Mouse (Mus musculus) stomach, adult 2 months (tissue): ENCODE results near the gene Clptm1. TPM values are rescaled to one million over a fixed set of nuclear protein-coding genes. Genes with fewer than 3 reads are reported as not detected.

ENCODE experiments used
- polyA plus RNA-seq: library from polyadenylated mRNA; depleted of rRNA; stranded (reverse); fragments of >200 nt; gene quantifications from 2 replicates; pipeline ENCODE4 v1.2.3, GENCODE M21; 2012; rRNA removed

Gene Clptm1
- 55.4 and 69.0 TPM in 2 replicates for polyA plus RNA-seq

DNA sequence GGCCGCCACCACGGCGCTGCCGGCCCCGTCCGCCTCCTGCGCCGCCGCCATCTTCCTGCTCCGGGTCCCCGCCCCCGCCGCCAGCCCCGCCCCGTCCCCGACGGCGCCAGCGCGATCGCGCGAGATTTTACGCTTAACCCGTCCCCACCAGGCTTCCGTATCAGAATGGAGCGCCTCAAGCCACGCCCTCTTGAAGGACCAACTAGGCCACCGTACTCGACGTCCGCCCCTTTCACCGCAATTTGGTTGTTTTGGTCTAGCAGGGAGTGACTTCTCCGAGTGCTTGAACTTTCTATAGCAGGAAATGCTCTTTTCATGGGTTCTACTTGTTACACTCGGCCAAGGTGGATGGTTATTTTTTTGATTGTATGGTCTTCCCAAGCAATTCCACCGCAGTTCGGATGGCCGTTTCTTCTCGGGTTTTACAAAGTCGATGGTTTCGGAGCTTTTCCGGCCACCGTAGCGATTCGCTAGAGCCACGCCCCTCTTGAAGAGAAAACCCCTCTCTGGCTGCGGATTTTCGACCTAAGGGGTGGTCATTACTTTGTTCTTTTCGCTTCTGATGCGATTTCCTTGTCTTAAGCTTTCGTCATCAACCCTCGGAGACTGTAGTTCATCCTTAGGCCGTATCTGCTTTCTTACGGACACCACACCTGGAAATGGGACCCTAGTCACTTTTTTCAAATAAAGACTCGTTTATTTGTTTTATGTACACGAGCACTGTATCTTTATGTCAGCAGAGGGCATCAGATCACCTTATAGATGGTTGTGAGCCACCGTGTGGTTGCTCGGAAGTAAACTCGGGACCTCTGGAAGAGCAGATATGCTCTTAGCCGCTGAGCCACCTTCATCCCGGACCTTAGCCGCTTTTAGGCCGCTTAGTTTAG is at the start of gene Clptm1:
Gene Clptm1 (minus strand): TSS at position 79 of the 887 bp plus-strand sequence.

DNA sequence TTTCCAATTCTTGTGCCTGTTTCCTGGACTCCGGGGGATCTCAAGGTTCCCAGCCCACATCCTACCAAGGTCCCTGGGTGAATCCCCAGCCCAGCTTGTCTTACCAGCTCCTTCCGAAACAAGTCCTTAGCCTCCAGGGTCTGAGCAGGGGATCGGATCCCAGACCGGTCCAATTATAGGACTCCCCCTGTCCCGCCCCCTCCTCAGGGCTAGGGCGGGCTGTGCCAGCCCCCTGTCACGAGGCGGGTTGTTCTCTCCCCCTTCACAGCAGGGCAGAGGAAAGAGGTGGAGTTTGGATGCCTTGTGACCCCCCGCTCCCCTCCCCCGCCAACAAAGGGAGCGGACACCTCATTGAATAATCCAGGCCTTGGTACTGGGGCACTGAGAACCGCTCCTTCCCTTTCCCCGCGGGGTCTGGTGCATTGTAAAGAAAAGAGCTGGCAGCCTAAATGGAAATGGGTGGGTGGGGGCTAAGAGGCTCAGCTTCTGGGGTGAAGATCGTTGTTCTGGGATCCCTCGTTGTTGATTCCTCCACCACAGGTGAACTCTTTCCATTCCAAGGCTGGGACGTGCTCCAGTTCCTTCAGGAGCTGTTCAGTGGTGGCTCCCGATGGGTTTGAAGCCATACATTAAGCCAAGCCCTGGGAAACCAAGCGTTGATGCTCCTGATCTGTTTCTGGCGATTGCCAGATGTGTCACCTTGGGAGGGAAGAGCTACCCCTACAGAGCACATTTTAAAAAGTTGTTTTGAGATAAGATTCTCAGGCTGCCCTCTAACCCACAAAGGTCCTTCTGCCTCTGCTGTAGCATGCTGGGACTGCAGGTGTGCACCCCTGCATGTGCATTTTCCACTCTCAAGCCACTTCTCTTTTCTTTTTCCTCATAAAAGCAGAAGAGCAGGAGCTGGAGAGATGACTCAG is 34.3 kb upstream of the Clptm1 start, which contains the start of gene Apoe:
Gene Apoe (minus strand): TSS at position 282 of the 920 bp plus-strand sequence.

DNA sequence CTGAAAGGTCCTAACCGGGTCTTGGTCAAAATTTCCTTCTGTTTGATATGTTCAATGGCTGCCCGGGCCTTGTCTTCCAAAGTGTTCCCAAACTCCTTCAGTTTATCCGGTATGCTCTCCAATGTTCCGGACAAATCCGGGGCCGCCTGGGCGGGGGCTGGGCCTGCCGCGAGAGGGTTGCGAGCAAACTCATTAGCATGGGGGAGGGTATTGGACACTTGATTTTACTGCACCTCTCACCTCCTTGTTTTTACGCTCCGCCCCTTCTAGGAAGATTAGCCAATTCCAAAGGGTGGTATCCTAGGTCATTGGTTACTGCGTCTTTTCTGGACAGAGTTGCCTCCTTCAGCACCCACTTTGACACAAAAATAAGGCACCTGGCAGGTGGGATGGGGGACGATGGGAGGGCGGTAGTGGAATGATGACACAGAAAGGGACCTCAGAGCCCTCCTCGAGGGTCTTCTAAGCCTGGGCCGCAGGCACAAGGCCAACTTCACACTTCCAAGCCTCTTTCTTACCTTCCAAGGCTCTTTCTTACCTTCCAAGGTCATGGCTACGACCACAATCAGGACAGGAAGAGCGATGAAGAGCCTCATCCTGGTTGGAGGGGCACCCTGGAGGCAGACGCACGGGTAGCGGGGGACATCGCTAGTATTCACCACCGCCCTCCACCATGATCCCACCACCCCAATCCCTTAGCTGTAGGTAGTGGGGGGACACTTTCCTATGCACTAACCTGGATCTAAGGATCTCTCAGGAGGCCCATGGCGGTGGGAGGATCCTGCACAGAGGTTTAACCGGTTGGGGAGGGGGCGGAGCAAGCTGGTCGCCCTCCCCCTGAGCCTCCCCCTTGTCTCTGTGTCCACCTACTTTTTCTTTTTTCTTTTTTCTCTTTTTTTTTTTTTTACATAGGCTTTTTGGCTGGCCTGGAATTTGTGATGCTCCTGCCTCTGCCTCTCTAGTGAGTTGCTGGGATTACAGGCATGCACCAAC is 27.3 kb upstream of the Clptm1 start, which contains the start of gene Apoc1:
Gene Apoc1 (minus strand): TSS at position 788 of the 993 bp plus-strand sequence.

DNA sequence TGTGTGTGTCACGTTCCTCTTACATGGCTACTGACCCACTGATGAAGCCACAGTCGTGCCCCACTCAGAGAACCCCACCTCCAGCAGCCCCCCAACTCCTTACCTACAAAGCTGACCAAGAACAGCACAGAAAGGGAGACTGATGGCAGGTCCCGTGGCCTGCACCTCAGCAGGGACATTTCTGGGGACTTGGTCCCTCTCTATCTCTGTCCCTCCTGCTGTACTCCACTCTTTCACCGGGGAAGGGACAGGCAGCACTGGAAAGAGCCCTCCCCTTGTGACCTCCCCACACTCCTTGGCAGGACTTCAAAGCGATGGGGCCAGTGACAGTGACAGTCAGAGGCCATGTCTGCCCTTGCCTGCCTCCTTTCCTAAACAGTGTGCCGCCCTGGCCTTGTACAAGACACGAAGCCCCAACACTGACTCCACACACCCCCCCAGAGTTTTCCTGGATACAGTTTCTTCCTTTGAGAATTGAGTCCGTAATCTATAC is 16.4 kb upstream of the Clptm1 start, which contains the start of the genes Gm44805 and Apoc4:
Gene Gm44805 (minus strand): TSS at position 222 of the 493 bp plus-strand sequence.
Gene Apoc4 (minus strand): TSS at position 278 of the 493 bp plus-strand sequence.

DNA sequence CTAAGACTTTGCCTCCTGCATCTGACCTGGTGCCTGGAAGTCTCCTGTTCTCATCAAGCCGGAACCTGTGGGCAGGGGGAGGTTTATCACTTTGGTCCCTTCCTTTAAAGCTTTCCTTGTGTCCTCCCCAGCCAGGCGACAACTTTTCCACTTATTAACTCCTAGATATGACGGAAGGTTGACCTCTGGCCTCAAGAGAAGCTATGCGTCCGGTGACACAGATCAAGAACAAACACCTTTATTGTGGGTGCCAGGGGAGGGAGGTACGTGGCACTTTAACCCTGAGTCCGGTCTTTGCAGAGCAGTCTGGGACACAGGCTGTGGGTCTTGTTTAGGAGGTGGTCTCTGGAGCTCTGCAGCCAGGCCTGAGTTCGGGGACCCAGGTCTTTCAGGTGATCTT is 13.0 kb upstream of the Clptm1 start, which contains the start of gene Apoc2:
Gene Apoc2 (minus strand): TSS at position 70 of the 400 bp plus-strand sequence.

DNA sequence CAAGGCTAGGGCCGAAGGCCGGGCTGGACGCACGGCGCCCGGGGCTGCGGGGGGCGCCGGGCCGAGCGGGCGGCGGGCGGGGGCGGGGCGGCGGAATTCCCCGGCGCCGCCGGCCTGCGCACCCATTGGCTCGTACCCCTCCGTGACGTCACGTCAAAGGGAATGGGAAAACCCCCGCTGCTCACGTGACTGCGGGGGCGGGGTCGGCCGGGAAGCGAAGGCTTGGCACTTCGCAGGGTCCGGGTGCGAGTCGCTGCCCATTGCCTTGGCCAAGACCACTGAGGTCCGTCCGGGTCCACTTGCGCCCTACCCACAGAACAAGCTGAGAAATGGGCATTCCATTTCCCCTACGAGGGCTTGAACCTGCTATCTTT is 35.5 kb downstream of the Clptm1 start, which contains the start of gene Relb:
Gene Relb (minus strand): TSS at position 78 of the 374 bp plus-strand sequence.

DNA sequence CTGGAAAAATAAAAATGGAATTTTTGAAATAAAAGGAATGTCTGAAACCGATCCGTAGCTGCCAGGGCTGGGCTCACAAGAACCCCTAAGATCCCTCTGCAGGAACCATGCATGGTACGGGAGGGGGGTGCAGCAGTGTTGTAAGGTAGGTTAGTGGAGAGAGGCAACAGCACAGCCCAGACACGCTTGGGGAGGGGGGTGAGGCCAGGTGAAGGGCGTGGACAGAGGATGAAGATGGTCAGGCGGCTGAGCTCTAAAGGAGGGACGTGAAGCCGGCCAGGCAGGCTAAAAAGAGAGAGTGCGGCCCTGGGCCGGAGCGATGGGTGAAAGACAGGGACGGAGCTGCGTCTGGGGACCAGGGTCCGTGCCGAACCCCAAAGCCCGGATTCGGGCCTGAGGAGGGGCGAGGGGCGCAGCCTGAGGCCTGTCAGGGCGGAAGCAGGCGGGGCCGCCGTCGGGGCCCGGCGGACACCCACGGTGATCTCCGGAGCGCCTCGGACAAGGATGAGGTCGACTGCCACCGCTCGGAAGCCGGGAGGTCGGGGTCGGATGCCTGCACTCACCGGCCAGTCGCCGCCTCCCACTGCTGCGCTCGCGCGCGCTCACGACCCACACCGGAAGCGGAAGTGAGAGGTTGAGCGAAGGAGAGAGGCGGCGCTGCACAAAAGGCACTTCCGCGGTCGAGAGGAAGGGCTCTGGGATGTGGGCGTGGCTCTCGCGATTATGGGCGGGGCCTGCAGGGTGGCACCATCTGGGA is 60.8 kb downstream of the Clptm1 start, which contains the start of gene Clasrp:
Gene Clasrp (minus strand): TSS at position 638 of the 757 bp plus-strand sequence.

Other genes starting within 250 kb of the Clptm1 start
- gene Mark4, start 206.2 kb downstream of the Clptm1 start, polyA plus RNA-seq, result 10.8 and 27.7 TPM in 2 replicates
- 6.3 and 7.2 TPM in 2 replicates for gene Exoc3l2, start 201.7 kb downstream of the Clptm1 start, polyA plus RNA-seq
- 7.3 and 15.7 TPM in 2 replicates for gene Bloc1s3, start 156.7 kb downstream of the Clptm1 start, polyA plus RNA-seq
- gene Trappc6a, start 156.6 kb downstream of the Clptm1 start, polyA plus RNA-seq, result 119 and 179 TPM in 2 replicates
- 45.5 and 87.5 TPM in 2 replicates for gene Nkpd1, start 147.2 kb downstream of the Clptm1 start, polyA plus RNA-seq
- gene Ppp1r37, start 102.0 kb downstream of the Clptm1 start, polyA plus RNA-seq, result 78.3 and 88.5 TPM in 2 replicates
- 7.5 and 7.9 TPM in 2 replicates for gene Zfp296, start 87.7 kb downstream of the Clptm1 start, polyA plus RNA-seq
- 59.4 and 88.0 TPM in 2 replicates for gene Gemin7, start 87.4 kb downstream of the Clptm1 start, polyA plus RNA-seq
- gene Clasrp, start 60.5 kb downstream of the Clptm1 start, polyA plus RNA-seq, result 68.5 and 172 TPM in 2 replicates
- gene Relb, start 35.6 kb downstream of the Clptm1 start, polyA plus RNA-seq, result 10.6 and 18.6 TPM in 2 replicates
- 1.1 and 1.6 TPM in 2 replicates for gene Apoc2, start 12.9 kb upstream of the Clptm1 start, polyA plus RNA-seq
- not detected in 2 replicates for gene Gm44805, start 16.4 kb upstream of the Clptm1 start, polyA plus RNA-seq
- 0.37 TPM in 1 of 2 replicates, not detected in the other for gene Apoc4, start 16.4 kb upstream of the Clptm1 start, polyA plus RNA-seq
- gene Apoc1, start 27.6 kb upstream of the Clptm1 start, polyA plus RNA-seq, result 6.5 and 8.3 TPM in 2 replicates
- gene Apoe, start 34.2 kb upstream of the Clptm1 start, polyA plus RNA-seq, result 235 and 380 TPM in 2 replicates
- gene Tomm40, start 50.4 kb upstream of the Clptm1 start, polyA plus RNA-seq, result 58.9 and 85.6 TPM in 2 replicates
- 64.6 and 101 TPM in 2 replicates for gene Nectin2, start 85.5 kb upstream of the Clptm1 start, polyA plus RNA-seq
- gene Bcam, start 106.0 kb upstream of the Clptm1 start, polyA plus RNA-seq, result 52.3 and 63.9 TPM in 2 replicates
- 41.1 and 54.6 TPM in 2 replicates for gene Cblc, start 131.8 kb upstream of the Clptm1 start, polyA plus RNA-seq
- gene Bcl3, start 157.7 kb upstream of the Clptm1 start, polyA plus RNA-seq, result 47.9 and 87.5 TPM in 2 replicates
- gene Gm19345, start 187.0 kb upstream of the Clptm1 start, polyA plus RNA-seq, result 0.53 TPM in 1 of 2 replicates, not detected in the other
- gene Ceacam16, start 196.3 kb upstream of the Clptm1 start, polyA plus RNA-seq, result 0.26 and 0.29 TPM in 2 replicates
- gene Ceacam19, start 222.9 kb upstream of the Clptm1 start, polyA plus RNA-seq, result 2.5 and 3.0 TPM in 2 replicates